Mouse (Mus musculus): ENCODE measurements around the gene Usp37.
"Not testable (repeated sequence)": the region's sequence is repeated elsewhere in the genome, so short reads cannot be mapped to it uniquely, and the experiment has no call there.

Usp37 gene

GRCm38 (mm10) chr1:74544184-74544583 is at the start of gene Usp37:
Gene Usp37, minus strand, starts transcription at chr1:74544284.
- no peak for DNase-seq

- peak; percentile 98 for DNase-seq
Observed at GRCm38 (mm10) chr1:74587773-74588445, 43.8 kb upstream of the Usp37 start, which contains the start of the genes Zfp142 and Bcs1l. Gene Zfp142, minus strand, starts transcription at chr1:74588246. Gene Bcs1l, plus strand, starts transcription at chr1:74588289.

- DNase-seq: no peak
Observed at GRCm38 (mm10) chr1:74587233-74587772, 43.2 kb upstream of the Usp37 start.

GRCm38 (mm10) chr1:74584616-74585398 is 40.7 kb upstream of the Usp37 start:
- no peak for DNase-seq

- no peak for DNase-seq
Observed at GRCm38 (mm10) chr1:74582621-74583020, 38.5 kb upstream of the Usp37 start.

- DNase-seq: no peak
Observed at GRCm38 (mm10) chr1:74569739-74570719, 25.9 kb upstream of the Usp37 start.

- no peak for DNase-seq
Observed at GRCm38 (mm10) chr1:74565834-74566233, 21.8 kb upstream of the Usp37 start.

- no peak for DNase-seq
Observed at GRCm38 (mm10) chr1:74559061-74559460, 15.0 kb upstream of the Usp37 start.

- no peak for DNase-seq
Observed at GRCm38 (mm10) chr1:74542451-74542961, 1.6 kb downstream of the Usp37 start, which contains the start of gene Plcd4. Gene Plcd4, plus strand, starts transcription at chr1:74542888.

GRCm38 (mm10) chr1:74538650-74539049 is 5.4 kb downstream of the Usp37 start:
- no peak for DNase-seq

GRCm38 (mm10) chr1:74528589-74528988 is 15.5 kb downstream of the Usp37 start:
- DNase-seq: no peak

- DNase-seq: no peak
Observed at GRCm38 (mm10) chr1:74524746-74525145, 19.3 kb downstream of the Usp37 start.

GRCm38 (mm10) chr1:74519875-74520274 is 24.2 kb downstream of the Usp37 start:
- no peak for DNase-seq

GRCm38 (mm10) chr1:74512999-74513398 is 31.1 kb downstream of the Usp37 start:
- not testable (repeated sequence) for DNase-seq

- no peak for DNase-seq
Observed at GRCm38 (mm10) chr1:74511306-74511705, 32.8 kb downstream of the Usp37 start.

GRCm38 (mm10) chr1:74507780-74508179 is 36.3 kb downstream of the Usp37 start:
- DNase-seq: no peak

GRCm38 (mm10) chr1:74506471-74506881 is 37.6 kb downstream of the Usp37 start:
- no peak for DNase-seq

GRCm38 (mm10) chr1:74505721-74506464 is 38.2 kb downstream of the Usp37 start, which contains the start of gene Cnot9:
Gene Cnot9, plus strand, starts transcription at chr1:74506058.
- peak; percentile 100 for DNase-seq

- no peak for DNase-seq
Observed at GRCm38 (mm10) chr1:74505393-74505720, 38.7 kb downstream of the Usp37 start.

GRCm38 (mm10) chr1:74501106-74501505 is 43.0 kb downstream of the Usp37 start:
- DNase-seq: no peak

GRCm38 (mm10) chr1:74485792-74486191 is 58.3 kb downstream of the Usp37 start:
- DNase-seq: no peak

GRCm38 (mm10) chr1:74460273-74460672 is 83.8 kb downstream of the Usp37 start:
- peak; percentile 70 for DNase-seq
